In the genomic region with DNA sequence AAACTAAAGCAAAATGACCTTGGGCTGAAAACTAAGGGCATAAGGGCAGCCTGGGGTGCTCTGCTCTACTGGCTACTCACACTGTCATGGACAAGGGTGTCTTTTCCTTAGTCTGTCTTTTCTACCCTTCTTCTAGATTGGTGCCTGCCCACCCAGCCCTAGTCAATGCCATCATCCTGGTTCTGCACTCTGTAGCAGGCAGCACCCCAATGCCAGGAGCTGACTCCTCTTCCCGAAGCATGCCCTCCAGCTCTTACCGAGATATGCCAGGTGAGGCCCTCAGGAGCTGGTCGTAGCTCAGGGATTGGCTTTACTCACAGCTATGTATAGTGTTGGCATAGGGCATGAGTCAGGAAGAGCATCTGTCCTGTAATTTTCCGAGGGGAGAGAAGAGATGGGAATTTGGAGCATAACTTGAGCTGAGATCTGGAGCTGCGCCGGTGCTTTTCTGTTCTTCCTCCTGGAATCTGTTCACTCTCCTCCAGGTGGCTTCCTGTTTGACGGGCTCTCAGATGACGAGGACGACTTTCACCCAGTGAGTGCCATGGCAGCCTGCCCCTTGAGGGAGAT, we compare ENCODE assay signal across 28 mouse cellular contexts. TPM values are rescaled to one million over a fixed set of nuclear protein-coding genes. Genes with fewer than 3 reads are reported as not detected.
DNase-seq lines count a peak whose midpoint lies in the region; ATAC-seq and TF ChIP-seq lines count a peak whose summit lies in the region.
"Had no signal": no experiment of that assay in that cellular context is flagged by ENCODE, and none has a peak within 500 bp of the region (broad histone marks: within the 10 kb centered on the region; RNA-seq: fewer than 3 reads in every experiment).

No protein-coding gene starts in this region.

- no peak overlapping the region for H3K9ac ChIP-seq in midbrain, embryonic 13.5 days (replicated peaks)
- H3K9ac ChIP-seq: embryonic facial prominence, embryonic 12.5 days; forebrain, embryonic 12.5 days; hindbrain, embryonic 15.5 days; limb, embryonic 15.5 days; liver, embryonic 14.5 days; lung, embryonic 15.5 days; neural tube, embryonic 13.5 days; stomach, embryonic 15.5 days had no signal

- peak overlapping the region; percentile 77 for H3K27ac ChIP-seq in left cerebral cortex, adult 2 months
- no peak overlapping the region for H3K27ac ChIP-seq in midbrain, embryonic 13.5 days
- H3K27ac ChIP-seq: embryonic facial prominence, embryonic 12.5 days; forebrain, embryonic 12.5 days; hindbrain, embryonic 15.5 days; kidney, postnatal 0 days; limb, embryonic 15.5 days; liver, embryonic 14.5 days; lung, embryonic 15.5 days; neural tube, embryonic 13.5 days; stomach, embryonic 15.5 days had no signal

- H3K4me2 ChIP-seq in midbrain, embryonic 13.5 days (replicated peaks) = no peak overlapping the region
- H3K4me2 ChIP-seq: embryonic facial prominence, embryonic 12.5 days; forebrain, embryonic 12.5 days; heart, embryonic 11.5 days; hindbrain, embryonic 15.5 days; limb, embryonic 15.5 days; lung, embryonic 15.5 days; neural tube, embryonic 13.5 days; stomach, embryonic 15.5 days had no signal

- TF ChIP-seq CTCF in left cerebral cortex, adult 2 months (IDR thresholded peaks at IDR 0.05) = no peak; the same call in 1 of the 2 replicates

- intact Hi-C loops in left cerebral cortex, adult 2 months (cut with DNase I) = no loop called here

- H3K4me3 ChIP-seq in left cerebral cortex, adult 2 months = no peak overlapping the region
- H3K4me3 ChIP-seq in midbrain, embryonic 13.5 days (replicated peaks) = no peak overlapping the region
- H3K4me3 ChIP-seq: embryonic facial prominence, embryonic 12.5 days; forebrain, embryonic 12.5 days; hindbrain, embryonic 15.5 days; limb, embryonic 15.5 days; lung, embryonic 15.5 days; myocyte; neural tube, embryonic 13.5 days; stomach, embryonic 15.5 days had no signal

- no peak for ATAC-seq in megakaryocyte, adult 5-6 weeks (ENCODE audit: poor library complexity, severe bottlenecking)
- no peak for ATAC-seq in midbrain, embryonic 13.5 days
- ATAC-seq: CD4-positive, CD25-positive, alpha-beta regulatory T cell, adult 4 months; midbrain, embryonic 16.5 days had no signal

- no peaks in the 10 kb centered on the region for H3K27me3 ChIP-seq in midbrain, embryonic 13.5 days
- H3K27me3 ChIP-seq: embryonic facial prominence, embryonic 12.5 days; forebrain, embryonic 12.5 days; hindbrain, embryonic 15.5 days; limb, embryonic 15.5 days; lung, embryonic 15.5 days; neural tube, embryonic 13.5 days; stomach, embryonic 15.5 days had no signal

- 94% methylated on average over 9 of the region's 9 CpGs for WGBS in midbrain, embryonic 13.5 days

- no peaks in the 10 kb centered on the region for H3K4me1 ChIP-seq in midbrain, embryonic 13.5 days (replicated peaks)
- H3K4me1 ChIP-seq: embryonic facial prominence, embryonic 12.5 days; forebrain, embryonic 12.5 days; hindbrain, embryonic 15.5 days; limb, embryonic 15.5 days; lung, embryonic 15.5 days; neural tube, embryonic 13.5 days; stomach, embryonic 15.5 days had no signal

- peaks cover 83% of the 10 kb centered on the region for H3K36me3 ChIP-seq in midbrain, embryonic 13.5 days

- H3K9me3 ChIP-seq in midbrain, embryonic 13.5 days = no peaks in the 10 kb centered on the region
- H3K9me3 ChIP-seq: embryonic facial prominence, embryonic 12.5 days; forebrain, embryonic 12.5 days; G1E; hindbrain, embryonic 15.5 days; limb, embryonic 15.5 days; lung, embryonic 15.5 days; neural tube, embryonic 13.5 days; stomach, embryonic 15.5 days had no signal

- peak; percentile 73 for DNase-seq in cerebellum, adult 11 months
- no peak for DNase-seq in cerebellum, postnatal 10 days
- no peak for DNase-seq in left cerebral cortex, adult 2 months (ENCODE audit: extremely low spot score in 1 of 2, low spot score in 2 of 2)
- no peak for DNase-seq in left cerebral cortex, adult 11 months (ENCODE audit: low spot score)
- peak; percentile 76 for DNase-seq in cerebellum, adult 8-10 months
- DNase-seq: adrenal gland, adult 2 months; gastrocnemius, postnatal 14 days; kidney, adult 2 months; layer of hippocampus, postnatal 36 days; left cerebral cortex, postnatal 4 days; lung, postnatal 36 days; thymus, postnatal 36 days had no signal

RNA-seq across cellular contexts. Expression of a gene that starts 10.8 kb away (rescaled TPM):
- 100 to 1,000 TPM; 101 to 109 TPM for total RNA-seq in left cerebral cortex, adult 2 months (2021)
- total RNA-seq in megakaryocyte, adult 5-6 weeks (2015) = 82.3 and 95.7 TPM in 2 replicates
- total RNA-seq in megakaryocyte, adult 5-6 weeks (2017) = 22.8 and 27.7 TPM in 2 replicates
- polyA plus RNA-seq in midbrain, embryonic 13.5 days (2015; fragmentation: Nextera tagmentation; extraction: Ambion mirVana) = 169 and 170 TPM in 2 replicates

RNA-seq across cellular contexts. Expression of a gene that starts 18.3 kb away (rescaled TPM):
- 100 to 1,000 TPM; 151 to 160 TPM for total RNA-seq in left cerebral cortex, adult 2 months (2021)
- total RNA-seq in megakaryocyte, adult 5-6 weeks (2015) = 1.1 and 1.4 TPM in 2 replicates
- total RNA-seq in megakaryocyte, adult 5-6 weeks (2017) = 3.9 and 5.0 TPM in 2 replicates
- polyA plus RNA-seq in midbrain, embryonic 13.5 days (2015; fragmentation: Nextera tagmentation; extraction: Ambion mirVana) = 1.9 and 2.7 TPM in 2 replicates
- total RNA-seq: G1E had no signal
- polyA plus RNA-seq: CD4-positive, CD25-positive, alpha-beta regulatory T cell, adult 4 months had no signal

Comparison
In these comparisons a context has a peak if more than half of its experiments do, and no peak if none do; other contexts are left out.
1. DNase-seq: peak in cerebellum, adult 11 months (single experiment) and cerebellum, adult 8-10 months (single experiment); none in cerebellum, postnatal 10 days (0 of 2), left cerebral cortex, adult 2 months (0 of 2) and left cerebral cortex, adult 11 months (single experiment).
2. RNA of a gene that starts 18.3 kb away (total RNA-seq): 151 to 160 TPM in left cerebral cortex, adult 2 months; 1.1 to 5.0 TPM in megakaryocyte, adult 5-6 weeks; every median in the first group is over 10 times any median in the second.